Mouse (Mus musculus): ENCODE measurements around the gene Chst3. TPM values are rescaled to one million over a fixed set of nuclear protein-coding genes. Genes with fewer than 3 reads are reported as not detected.
"Not testable (repeated sequence)": the region's sequence is repeated elsewhere in the genome, so short reads cannot be mapped to it uniquely, and the experiment has no call there.

Gene Chst3
- polyA plus RNA-seq, 1 experiment from 2014 or later, result 1.0 TPM

- H3K27ac ChIP-seq (ENCODE audit: low read depth, low read length); H3K4me3 ChIP-seq (ENCODE audit: low read length); H3K9ac ChIP-seq (ENCODE audit: low read depth, low read length); H3K4me1 ChIP-seq (ENCODE audit: control insufficient read depth, insufficient read depth, low read length); ATAC-seq (ENCODE audit: low FRiP score, low TSS enrichment); H3K27me3 ChIP-seq (ENCODE audit: control insufficient read depth, insufficient read depth, low read length); H3K36me3 ChIP-seq (ENCODE audit: control insufficient read depth, insufficient read depth, low read length); H3K9me3 ChIP-seq (ENCODE audit: control insufficient read depth, low read length); H3K4me2 ChIP-seq (replicated peaks; ENCODE audit: low read depth, low read length): not testable (repeated sequence)
- 79% methylated on average over 8 of the region's 8 CpGs for WGBS
Observed at GRCm38 (mm10) chr10:60162184-60162972, 56.7 kb downstream of the Chst3 start.

- H3K9me3 ChIP-seq (ENCODE audit: control insufficient read depth, low read length); H3K36me3 ChIP-seq (ENCODE audit: control insufficient read depth, insufficient read depth, low read length); H3K9ac ChIP-seq (ENCODE audit: low read depth, low read length); H3K27ac ChIP-seq (ENCODE audit: low read depth, low read length); H3K4me2 ChIP-seq (replicated peaks; ENCODE audit: low read depth, low read length); H3K4me1 ChIP-seq (ENCODE audit: control insufficient read depth, insufficient read depth, low read length); H3K27me3 ChIP-seq (ENCODE audit: control insufficient read depth, insufficient read depth, low read length); ATAC-seq (ENCODE audit: low FRiP score, low TSS enrichment); H3K4me3 ChIP-seq (ENCODE audit: low read length): not testable (repeated sequence)
- 74% methylated on average over 3 of the region's 3 CpGs for WGBS
Observed at GRCm38 (mm10) chr10:60161397-60161796, 57.7 kb downstream of the Chst3 start.

GRCm38 (mm10) chr10:60158144-60158543, 60.9 kb downstream of the Chst3 start:
- H3K27me3 ChIP-seq (ENCODE audit: control insufficient read depth, insufficient read depth, low read length), result no peaks in the 10 kb centered on the region
- no peaks in the 10 kb centered on the region for H3K4me1 ChIP-seq (ENCODE audit: control insufficient read depth, insufficient read depth, low read length)
- H3K4me3 ChIP-seq (ENCODE audit: low read length), result no peak overlapping the region
- no peak overlapping the region for H3K9ac ChIP-seq (ENCODE audit: low read depth, low read length)
- H3K4me2 ChIP-seq (replicated peaks; ENCODE audit: low read depth, low read length), result no peak overlapping the region
- H3K36me3 ChIP-seq (ENCODE audit: control insufficient read depth, insufficient read depth, low read length), result no peaks in the 10 kb centered on the region
- WGBS, result 91% methylated on average over 3 of the region's 3 CpGs
- H3K9me3 ChIP-seq (ENCODE audit: control insufficient read depth, low read length), result no peaks in the 10 kb centered on the region
- H3K27ac ChIP-seq (ENCODE audit: low read depth, low read length), result no peak overlapping the region
- ATAC-seq (ENCODE audit: low FRiP score, low TSS enrichment), result no peak

GRCm38 (mm10) chr10:60156016-60156415, 63.0 kb downstream of the Chst3 start:
- H3K36me3 ChIP-seq (ENCODE audit: control insufficient read depth, insufficient read depth, low read length), result no peaks in the 10 kb centered on the region
- no peak overlapping the region for H3K27ac ChIP-seq (ENCODE audit: low read depth, low read length)
- no peaks in the 10 kb centered on the region for H3K4me1 ChIP-seq (ENCODE audit: control insufficient read depth, insufficient read depth, low read length)
- no peaks in the 10 kb centered on the region for H3K9me3 ChIP-seq (ENCODE audit: control insufficient read depth, low read length)
- H3K4me3 ChIP-seq (ENCODE audit: low read length), result no peak overlapping the region
- no peak for ATAC-seq (ENCODE audit: low FRiP score, low TSS enrichment)
- no peak overlapping the region for H3K9ac ChIP-seq (ENCODE audit: low read depth, low read length)
- H3K4me2 ChIP-seq (replicated peaks; ENCODE audit: low read depth, low read length), result no peak overlapping the region
- no peaks in the 10 kb centered on the region for H3K27me3 ChIP-seq (ENCODE audit: control insufficient read depth, insufficient read depth, low read length)

- 62% methylated on average over 6 of the region's 6 CpGs for WGBS
- no peaks in the 10 kb centered on the region for H3K27me3 ChIP-seq (ENCODE audit: control insufficient read depth, insufficient read depth, low read length)
- no peak for ATAC-seq (ENCODE audit: low FRiP score, low TSS enrichment)
- H3K4me3 ChIP-seq (ENCODE audit: low read length), result no peak overlapping the region
- no peak overlapping the region for H3K27ac ChIP-seq (ENCODE audit: low read depth, low read length)
- H3K4me1 ChIP-seq (ENCODE audit: control insufficient read depth, insufficient read depth, low read length), result no peaks in the 10 kb centered on the region
- H3K9ac ChIP-seq (ENCODE audit: low read depth, low read length), result no peak overlapping the region
- H3K4me2 ChIP-seq (replicated peaks; ENCODE audit: low read depth, low read length), result no peak overlapping the region
- no peaks in the 10 kb centered on the region for H3K36me3 ChIP-seq (ENCODE audit: control insufficient read depth, insufficient read depth, low read length)
- no peaks in the 10 kb centered on the region for H3K9me3 ChIP-seq (ENCODE audit: control insufficient read depth, low read length)
Observed at GRCm38 (mm10) chr10:60151107-60151663, 67.9 kb downstream of the Chst3 start.

- peak; percentile 67 for ATAC-seq (ENCODE audit: low FRiP score, low TSS enrichment)
- Histone ChIP-seq H3K27me3 (ENCODE audit: control insufficient read depth, insufficient read depth, low read length) (no peaks in the 10 kb centered on the region), H3K27ac (ENCODE audit: low read depth, low read length) (no peak overlapping the region), H3K4me1 (ENCODE audit: control insufficient read depth, insufficient read depth, low read length) (no peaks in the 10 kb centered on the region), H3K9me3 (ENCODE audit: control insufficient read depth, low read length) (no peaks in the 10 kb centered on the region), H3K36me3 (ENCODE audit: control insufficient read depth, insufficient read depth, low read length) (no peaks in the 10 kb centered on the region), H3K4me3 (ENCODE audit: low read length) (no peak overlapping the region), H3K4me2 (replicated peaks; ENCODE audit: low read depth, low read length) (no peak overlapping the region), H3K9ac (ENCODE audit: low read depth, low read length) (no peak overlapping the region)
- WGBS, result 3% methylated on average over 5 of the region's 5 CpGs
Observed at GRCm38 (mm10) chr10:60148087-60148486, 71.0 kb downstream of the Chst3 start.

- H3K4me3 ChIP-seq (ENCODE audit: low read length); H3K4me2 ChIP-seq (replicated peaks; ENCODE audit: low read depth, low read length); ATAC-seq (ENCODE audit: low FRiP score, low TSS enrichment); H3K9me3 ChIP-seq (ENCODE audit: control insufficient read depth, low read length); H3K4me1 ChIP-seq (ENCODE audit: control insufficient read depth, insufficient read depth, low read length); H3K9ac ChIP-seq (ENCODE audit: low read depth, low read length); H3K36me3 ChIP-seq (ENCODE audit: control insufficient read depth, insufficient read depth, low read length); H3K27ac ChIP-seq (ENCODE audit: low read depth, low read length); H3K27me3 ChIP-seq (ENCODE audit: control insufficient read depth, insufficient read depth, low read length): not testable (repeated sequence)
- 69% methylated on average over 10 of the region's 10 CpGs for WGBS
Observed at GRCm38 (mm10) chr10:60147510-60148047, 71.5 kb downstream of the Chst3 start.

GRCm38 (mm10) chr10:60141656-60142160, 77.4 kb downstream of the Chst3 start:
- H3K27me3 ChIP-seq (ENCODE audit: control insufficient read depth, insufficient read depth, low read length), result no peaks in the 10 kb centered on the region
- WGBS, result 90% methylated on average over 3 of the region's 3 CpGs
- no peak overlapping the region for H3K27ac ChIP-seq (ENCODE audit: low read depth, low read length)
- no peak overlapping the region for H3K4me3 ChIP-seq (ENCODE audit: low read length)
- no peak overlapping the region for H3K9ac ChIP-seq (ENCODE audit: low read depth, low read length)
- no peaks in the 10 kb centered on the region for H3K36me3 ChIP-seq (ENCODE audit: control insufficient read depth, insufficient read depth, low read length)
- no peaks in the 10 kb centered on the region for H3K9me3 ChIP-seq (ENCODE audit: control insufficient read depth, low read length)
- H3K4me1 ChIP-seq (ENCODE audit: control insufficient read depth, insufficient read depth, low read length), result no peaks in the 10 kb centered on the region
- no peak overlapping the region for H3K4me2 ChIP-seq (replicated peaks; ENCODE audit: low read depth, low read length)
- no peak for ATAC-seq (ENCODE audit: low FRiP score, low TSS enrichment)

- no peaks in the 10 kb centered on the region for H3K27me3 ChIP-seq (ENCODE audit: control insufficient read depth, insufficient read depth, low read length)
- no peak overlapping the region for H3K27ac ChIP-seq (ENCODE audit: low read depth, low read length)
- WGBS, result 86% methylated on average over 4 of the region's 4 CpGs
- ATAC-seq (ENCODE audit: low FRiP score, low TSS enrichment), result no peak
- no peak overlapping the region for H3K9ac ChIP-seq (ENCODE audit: low read depth, low read length)
- H3K4me1 ChIP-seq (ENCODE audit: control insufficient read depth, insufficient read depth, low read length), result no peaks in the 10 kb centered on the region
- no peaks in the 10 kb centered on the region for H3K36me3 ChIP-seq (ENCODE audit: control insufficient read depth, insufficient read depth, low read length)
- H3K4me2 ChIP-seq (replicated peaks; ENCODE audit: low read depth, low read length), result no peak overlapping the region
- no peak overlapping the region for H3K4me3 ChIP-seq (ENCODE audit: low read length)
- no peaks in the 10 kb centered on the region for H3K9me3 ChIP-seq (ENCODE audit: control insufficient read depth, low read length)
Observed at GRCm38 (mm10) chr10:60140751-60141150, 78.3 kb downstream of the Chst3 start.

Data from kidney, embryonic 14.5 days (tissue).